Mouse (Mus musculus) adrenal gland, postnatal 14 days (tissue): ENCODE measurements at regions not wholly inside any gene's neighbourhood (a gene's known extent, or its start where the extent isn't known, plus 50 kb on each side); places are given as distances from the start of the nearest gene placed in this dataset.

Source experiments
- DNase-seq: peaks from one replicate; pipeline ENCODE4 v3.0.0; 2021; ENCODE audit warnings: mixed read lengths

- no peak for DNase-seq
Observed at GRCm38 (mm10) chr13:82849037-82849436, 654.8 kb upstream of the Mef2c start.

DNA sequence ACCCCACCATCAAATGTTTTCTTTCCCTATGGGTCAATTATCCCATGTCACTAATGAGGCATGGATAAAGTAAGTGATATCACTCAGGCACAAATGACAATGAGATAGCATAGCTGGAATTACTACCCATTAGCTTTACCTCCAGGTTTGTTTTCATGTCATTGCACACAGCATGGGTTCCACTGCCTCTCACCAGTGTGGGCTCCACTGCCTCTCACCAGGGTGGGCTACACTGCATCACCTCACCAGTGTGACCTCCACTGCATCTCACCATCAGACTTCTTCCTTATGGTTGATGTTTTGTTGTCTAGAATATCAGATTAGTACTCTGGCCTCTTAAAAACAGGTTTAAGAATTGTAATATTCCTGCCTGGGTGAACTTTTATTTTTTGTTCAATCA, 634.0 kb upstream of the Mef2c start:
- no peak for DNase-seq

DNA sequence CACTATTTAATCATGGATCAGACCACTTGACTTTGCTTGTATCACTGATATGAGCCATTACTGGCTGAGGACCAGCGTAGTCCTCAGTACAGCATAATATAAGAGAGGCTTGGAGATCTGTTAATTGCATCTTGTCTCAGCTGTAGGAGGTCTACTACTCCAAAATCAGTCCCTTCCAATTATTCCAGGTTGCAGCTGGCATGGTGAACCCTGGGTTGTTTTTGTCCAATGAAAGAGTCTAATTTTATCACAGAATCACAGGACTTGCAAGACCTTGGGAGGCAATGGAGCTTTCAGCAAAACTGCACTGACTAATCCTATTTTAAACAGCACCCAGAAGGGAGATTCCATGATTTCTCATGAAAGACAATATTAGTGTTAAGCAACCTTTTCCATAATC, 629.7 kb upstream of the Mef2c start:
- no peak for DNase-seq

- DNase-seq, result no peak
Observed at GRCm38 (mm10) chr13:82883368-82883767, 620.5 kb upstream of the Mef2c start.

- DNase-seq, result no peak
Observed at GRCm38 (mm10) chr13:82888755-82889154, 615.1 kb upstream of the Mef2c start.

DNA sequence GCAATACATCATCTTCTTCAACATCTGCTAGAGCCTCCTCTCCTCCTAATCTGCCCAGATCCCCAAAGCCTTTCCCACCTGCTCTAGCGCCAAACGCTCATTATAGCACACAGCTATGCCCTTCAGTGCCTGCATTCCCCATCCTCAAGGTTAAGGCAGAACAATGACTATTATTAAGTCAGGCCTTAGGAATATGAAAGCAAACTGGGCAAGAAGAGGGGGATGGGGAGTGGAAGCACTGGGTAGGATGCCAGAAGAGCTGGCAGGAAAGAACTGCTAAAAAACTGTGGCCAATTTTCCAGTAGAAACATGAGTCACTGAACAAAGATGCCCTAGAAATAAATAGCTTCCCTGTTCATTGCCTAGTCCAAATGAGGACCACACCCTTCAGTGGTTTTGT, 611.1 kb upstream of the Mef2c start:
- peak; percentile 5 for DNase-seq

DNA sequence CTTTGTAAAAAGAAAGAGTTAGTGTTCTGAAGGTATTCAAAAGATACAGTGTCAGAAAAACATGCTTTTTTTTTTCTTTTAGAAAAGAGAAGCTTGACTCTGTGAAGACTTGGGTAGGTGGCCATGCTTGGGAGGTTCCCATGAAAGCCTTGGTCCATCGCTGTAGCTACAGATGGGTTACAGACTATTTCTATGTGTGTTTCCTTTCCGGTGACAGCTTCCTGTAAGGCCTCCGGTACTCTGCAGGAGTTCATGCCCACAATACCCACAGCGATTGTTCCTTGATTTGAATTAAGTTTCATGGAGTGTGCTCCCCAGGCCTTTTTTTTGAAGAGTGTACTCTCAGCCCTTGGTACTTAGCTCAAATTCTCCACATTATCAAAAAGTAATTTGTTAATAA, 604.1 kb upstream of the Mef2c start:
- DNase-seq, result no peak

GRCm38 (mm10) chr13:82902160-82902559, 601.7 kb upstream of the Mef2c start:
- no peak for DNase-seq

- DNase-seq, result no peak
Observed at GRCm38 (mm10) chr13:82903637-82904036, 600.2 kb upstream of the Mef2c start.

- no peak for DNase-seq
Observed at GRCm38 (mm10) chr13:82907689-82908088, 596.1 kb upstream of the Mef2c start.

DNA sequence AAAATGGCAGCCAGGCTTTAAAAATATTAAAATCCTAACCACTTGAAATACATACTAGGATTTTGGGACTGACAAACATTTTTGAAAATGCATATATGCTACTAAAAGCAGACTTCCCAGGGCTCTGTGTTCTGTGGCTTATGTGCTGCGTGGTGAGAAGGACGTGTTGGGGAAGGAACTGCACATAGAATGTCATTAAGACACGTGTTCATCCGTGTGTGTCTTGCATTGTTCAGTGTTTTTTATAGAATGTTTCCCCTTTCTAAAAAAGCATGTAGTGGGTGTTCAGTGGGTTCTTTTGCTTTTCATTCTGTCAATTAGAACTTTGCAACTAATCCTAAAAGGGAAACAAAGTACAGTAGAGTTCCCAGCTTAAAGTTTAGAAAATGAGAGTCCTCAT, 594.7 kb upstream of the Mef2c start:
- no peak for DNase-seq

DNA sequence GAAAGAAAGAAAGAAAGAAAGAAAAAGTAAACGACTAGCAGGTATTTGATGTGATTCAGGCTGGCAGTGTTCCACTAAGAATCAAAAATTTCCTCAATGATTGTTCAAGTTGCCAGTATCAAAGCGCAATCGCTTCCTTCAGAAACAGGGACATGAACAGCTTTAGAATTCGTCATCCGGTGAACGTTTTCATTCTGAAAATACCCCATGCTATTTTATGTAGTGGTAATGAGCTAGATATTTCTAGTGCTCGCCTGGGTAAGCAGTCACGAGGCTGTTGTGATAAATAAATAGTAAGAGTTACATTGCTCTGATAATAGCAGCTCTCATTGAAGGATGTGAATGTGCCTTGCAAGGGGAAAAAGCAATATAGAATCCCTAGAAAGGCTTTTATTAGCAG, 591.0 kb upstream of the Mef2c start:
- no peak for DNase-seq

DNA sequence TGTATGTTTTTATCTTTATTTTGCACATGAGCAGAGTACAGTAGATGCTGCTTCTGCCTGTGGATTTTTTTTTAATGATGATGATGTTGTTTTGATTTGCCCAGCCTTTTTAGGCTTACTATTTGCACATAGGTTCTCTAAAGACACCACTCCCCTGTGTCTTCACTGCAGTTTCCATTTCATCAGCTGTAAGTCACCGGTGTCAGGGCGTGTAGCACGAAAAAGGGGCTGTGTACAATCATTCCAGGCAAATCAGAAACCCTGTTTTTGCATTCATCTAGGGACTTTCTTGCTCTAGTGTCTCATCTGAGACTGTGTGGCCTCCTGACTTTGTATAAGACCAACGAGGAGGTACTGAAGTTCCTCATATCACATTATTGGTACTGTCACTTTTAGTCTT, 588.6 kb upstream of the Mef2c start:
- no peak for DNase-seq

DNA sequence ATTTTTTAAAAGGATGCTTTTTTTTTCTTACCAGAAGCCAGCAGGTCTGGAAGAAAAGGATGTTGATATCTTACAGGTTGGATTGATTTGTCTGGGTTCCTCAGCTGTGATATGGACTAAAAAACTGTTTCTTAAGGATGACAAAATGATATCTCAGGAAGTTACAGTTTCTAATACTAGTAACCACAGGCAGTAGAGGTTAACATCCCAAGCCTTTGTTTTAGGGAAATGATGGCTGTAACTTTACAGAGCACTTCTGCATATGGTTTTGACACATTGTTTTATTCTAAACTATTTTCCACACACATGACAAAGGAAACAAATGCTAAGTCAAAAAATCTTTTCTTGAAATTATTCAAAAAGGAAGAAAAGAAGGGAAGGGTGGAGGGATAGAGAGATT, 573.8 kb upstream of the Mef2c start:
- DNase-seq, result no peak

DNA sequence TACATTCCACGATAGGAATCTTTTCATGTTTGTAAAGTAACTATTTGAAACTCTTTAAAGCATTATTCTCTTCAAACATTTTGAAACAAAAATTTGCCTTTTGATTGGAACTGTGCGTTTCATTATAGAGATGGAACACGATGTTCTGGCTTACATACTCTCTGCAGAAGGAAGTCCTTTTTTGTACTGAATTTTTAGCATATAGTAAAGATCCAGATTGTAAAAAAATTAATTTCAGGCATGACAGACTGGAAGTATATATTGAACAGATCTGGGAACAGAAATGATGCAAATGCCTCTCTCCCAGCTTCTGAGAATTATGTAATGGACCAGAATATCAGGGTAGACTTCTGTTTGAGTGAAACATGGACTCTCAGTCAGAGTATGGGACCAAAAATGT, 566.0 kb upstream of the Mef2c start:
- DNase-seq, result no peak

GRCm38 (mm10) chr13:82942691-82943341, 561.0 kb upstream of the Mef2c start:
- DNase-seq, result no peak

DNA sequence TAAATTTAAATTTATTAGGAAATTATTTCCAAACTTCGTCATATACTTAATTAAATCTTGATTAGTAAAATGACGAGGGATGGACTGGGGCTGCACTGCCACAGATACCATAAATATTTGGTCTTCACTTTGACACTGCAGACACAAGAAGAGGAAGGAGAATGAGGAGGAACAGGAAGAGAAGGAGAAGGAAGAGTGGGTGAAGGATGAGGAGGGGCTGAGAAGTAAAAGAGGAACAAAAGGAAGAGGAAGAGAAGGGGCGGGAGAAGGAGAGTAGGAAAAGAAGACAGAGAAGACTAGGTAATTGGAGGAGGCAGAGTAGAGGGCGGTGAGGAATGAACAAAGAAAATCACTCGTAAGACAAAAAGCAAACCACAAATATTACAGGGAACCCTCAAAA, 556.9 kb upstream of the Mef2c start:
- DNase-seq, result no peak

- no peak for DNase-seq
Observed at GRCm38 (mm10) chr13:82949541-82949940, 554.3 kb upstream of the Mef2c start.

DNA sequence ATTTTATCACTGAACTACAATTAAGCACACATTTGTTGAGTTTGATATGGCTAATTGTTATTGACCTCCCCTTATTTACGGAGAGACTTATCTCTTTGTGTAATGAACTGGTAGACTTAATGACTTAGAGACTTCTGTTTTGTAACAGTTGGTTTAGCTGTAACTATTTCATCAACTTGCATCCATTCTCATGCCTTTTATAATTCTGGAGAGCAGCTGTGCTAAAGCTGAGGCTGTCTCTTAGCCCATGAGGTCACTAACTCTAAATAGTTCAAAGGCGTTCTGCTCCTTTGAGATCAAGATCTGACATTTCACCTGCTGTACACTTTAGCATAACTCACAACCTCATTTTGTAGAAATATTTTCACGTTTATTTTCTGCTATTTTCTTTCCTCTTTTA, 541.5 kb upstream of the Mef2c start:
- no peak for DNase-seq

GRCm38 (mm10) chr13:82971722-82972121, 532.1 kb upstream of the Mef2c start:
- no peak for DNase-seq

DNA sequence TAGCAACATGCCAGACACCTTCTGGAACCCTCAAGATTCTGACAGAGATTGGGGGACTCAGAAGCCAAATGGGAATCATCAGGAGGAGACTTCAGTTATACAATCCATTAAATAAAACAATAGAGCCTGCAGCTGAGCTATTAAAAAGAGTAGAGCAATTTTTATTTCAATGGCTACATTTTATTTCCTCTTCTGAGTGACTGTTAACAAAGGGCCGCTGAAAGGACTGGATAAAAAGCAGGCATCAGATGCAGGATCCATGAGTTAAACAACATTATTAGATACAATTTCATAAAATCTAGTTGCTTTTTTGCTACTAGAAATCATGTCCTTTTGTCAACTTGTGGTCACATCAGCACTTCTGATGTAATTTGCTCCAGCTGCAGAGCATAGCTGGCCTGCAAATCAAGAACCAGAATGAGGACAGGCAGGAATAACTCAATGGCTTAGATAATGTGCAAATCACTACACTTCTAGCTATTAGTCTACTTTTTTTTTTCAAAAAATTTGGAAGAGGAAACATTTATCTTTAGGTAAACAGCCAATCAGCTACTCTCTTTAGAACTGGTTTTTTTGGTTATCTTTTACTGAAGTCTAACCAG, 529.5 kb upstream of the Mef2c start:
- no peak for DNase-seq

- no peak for DNase-seq
Observed at GRCm38 (mm10) chr13:83001118-83001517, 502.7 kb upstream of the Mef2c start.

GRCm38 (mm10) chr13:83016686-83017085, 487.1 kb upstream of the Mef2c start:
- no peak for DNase-seq

- peak; percentile 5 for DNase-seq
Observed at GRCm38 (mm10) chr13:83020829-83021228, 483.0 kb upstream of the Mef2c start.

- DNase-seq, result no peak
Observed at GRCm38 (mm10) chr13:83023972-83024371, 479.9 kb upstream of the Mef2c start.
